Mouse (Mus musculus): ENCODE measurements around the gene Phgr1. TPM values are rescaled to one million over a fixed set of nuclear protein-coding genes. Genes with fewer than 3 reads are reported as not detected.

The Phgr1 gene
- polyA plus RNA-seq (2015; fragmentation: Nextera tagmentation; extraction: Ambion mirVana): not detected in 2 replicates

DNA sequence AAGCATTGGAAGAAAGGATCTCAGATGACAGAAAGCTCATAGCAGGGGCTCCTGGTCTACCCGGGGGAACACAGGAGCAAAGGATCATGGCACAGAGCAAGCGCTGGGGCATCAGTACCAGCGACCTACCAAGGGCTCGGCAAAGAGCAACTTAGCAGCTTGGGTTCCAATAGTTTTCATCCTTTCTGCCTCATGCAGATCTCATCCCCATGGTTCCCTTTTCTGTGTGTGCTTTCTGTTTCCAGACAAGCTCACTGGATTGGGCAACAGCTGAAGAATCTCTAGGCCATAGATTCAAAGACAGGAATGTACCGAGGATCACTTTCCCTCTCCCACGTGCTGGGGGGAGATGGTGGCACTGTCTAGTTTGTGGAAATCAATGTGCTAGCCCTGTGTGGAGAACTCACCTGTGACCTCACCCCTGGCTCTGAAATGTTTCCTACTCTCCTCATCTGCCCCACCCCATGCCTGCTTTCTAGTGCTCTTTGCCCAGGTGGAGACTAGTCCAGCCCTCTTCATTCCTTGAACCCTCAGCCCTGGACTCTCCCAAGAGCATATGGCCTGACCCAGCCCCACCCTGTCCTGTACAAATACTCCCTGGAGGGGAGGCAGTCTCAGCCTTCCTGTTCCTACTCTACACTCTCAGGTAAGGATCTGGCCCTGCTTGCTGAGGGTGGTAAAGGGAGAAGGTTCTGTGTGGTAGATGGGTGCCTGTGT, at the start of gene Phgr1:
Phgr1 (plus strand) TSS at position 612 of the 717 bp plus-strand sequence.
- H3K27me3 ChIP-seq (ENCODE audit: insufficient read depth, low read length): no peaks in the 10 kb centered on the region
- peak; percentile 39; the same call in 1 of the 2 replicates for ATAC-seq (ENCODE audit: low FRiP score, low TSS enrichment)
- H3K27ac ChIP-seq (ENCODE audit: low read length): no peak within 1 kb of the TSS
- H3K4me3 ChIP-seq (ENCODE audit: low read length): no peak within 1 kb of the TSS
- H3K36me3 ChIP-seq (ENCODE audit: insufficient read depth, low read length): no peaks in the 10 kb centered on the region
- H3K9ac ChIP-seq (replicated peaks; ENCODE audit: low read length): no peak within 1 kb of the TSS
- H3K4me1 ChIP-seq (ENCODE audit: insufficient read depth, low read length): no peaks in the 10 kb centered on the region
- H3K4me2 ChIP-seq (replicated peaks; ENCODE audit: low read depth, low read length): no peak within 1 kb of the TSS
- H3K9me3 ChIP-seq (ENCODE audit: low read length): no peaks in the 10 kb centered on the region; the same call in 1 of the 2 replicates
- 71% methylated on average over 6 of the region's 6 CpGs for WGBS

DNA sequence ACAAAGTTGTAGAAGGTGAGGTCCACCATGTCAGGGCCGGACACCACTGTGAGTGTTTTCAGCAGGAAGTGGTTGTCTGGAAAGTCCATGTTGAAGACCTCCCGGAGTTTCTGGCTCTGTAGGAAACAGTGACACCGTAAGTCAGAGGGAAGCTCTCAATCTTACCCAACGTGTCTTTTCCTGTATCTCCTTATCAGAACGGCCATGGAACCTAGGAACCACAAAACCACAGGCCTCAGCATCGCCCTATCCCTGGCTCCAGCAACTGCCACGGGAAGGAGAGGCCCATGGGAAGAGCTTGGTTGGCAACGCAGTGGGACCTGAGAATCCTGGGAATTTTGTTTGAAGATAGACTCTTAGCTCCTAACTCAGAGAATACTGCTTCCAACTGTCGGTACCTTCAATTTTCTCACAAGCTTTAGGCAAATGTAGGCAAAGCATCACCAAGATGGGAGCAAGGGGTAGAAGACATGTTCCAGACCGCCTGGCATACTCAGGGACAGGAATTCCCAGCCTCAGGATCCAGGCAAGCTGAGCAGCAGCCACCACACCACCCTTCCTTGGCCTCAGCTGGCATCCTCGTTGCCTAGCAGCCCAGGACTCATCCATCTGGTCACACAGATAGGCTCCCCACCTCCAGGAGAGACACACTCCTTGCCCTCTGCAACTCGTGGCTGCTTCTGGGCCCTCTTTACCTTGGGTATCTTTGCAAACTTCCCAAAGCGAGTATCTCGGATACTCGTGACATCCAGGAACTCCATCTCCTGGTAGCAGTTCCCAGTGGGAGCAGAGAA, 48.7 kb upstream of the Phgr1 start:
- Histone ChIP-seq H3K4me1 (ENCODE audit: insufficient read depth, low read length) (peaks cover 17% of the 10 kb centered on the region), H3K27me3 (ENCODE audit: insufficient read depth, low read length) (no peaks in the 10 kb centered on the region), H3K27ac (ENCODE audit: low read length) (no peak overlapping the region), H3K9ac (replicated peaks; ENCODE audit: low read length) (no peak overlapping the region), H3K9me3 (ENCODE audit: low read length) (no peaks in the 10 kb centered on the region), H3K4me2 (replicated peaks; ENCODE audit: low read depth, low read length) (no peak overlapping the region), H3K36me3 (ENCODE audit: insufficient read depth, low read length) (no peaks in the 10 kb centered on the region), H3K4me3 (ENCODE audit: low read length) (no peak overlapping the region)
- ATAC-seq (ENCODE audit: low FRiP score, low TSS enrichment): no peak
- WGBS: 85% methylated on average over 15 of the region's 15 CpGs

DNA sequence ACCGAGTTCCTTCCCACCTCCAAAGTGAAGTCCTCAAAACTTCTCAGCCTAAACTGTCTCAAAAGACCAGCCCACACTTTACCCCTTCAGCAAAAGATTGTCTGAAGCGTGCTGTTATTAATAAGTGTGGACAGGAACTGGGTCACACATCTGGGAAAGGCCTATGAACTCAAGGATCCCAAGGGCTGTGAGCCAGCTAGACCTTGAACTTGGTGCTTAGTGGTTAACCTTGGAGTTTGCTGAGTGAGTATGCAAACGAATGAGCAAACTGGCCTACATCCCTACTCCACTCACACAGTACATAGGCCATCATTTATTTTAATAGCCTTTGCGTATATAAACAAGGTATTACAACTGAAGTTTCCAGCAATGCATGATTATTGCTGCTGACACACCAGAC, 47.1 kb upstream of the Phgr1 start:
- WGBS: 72% methylated on average over 4 of the region's 4 CpGs
- H3K27me3 ChIP-seq (ENCODE audit: insufficient read depth, low read length): no peaks in the 10 kb centered on the region
- ATAC-seq (ENCODE audit: low FRiP score, low TSS enrichment): no peak
- H3K4me1 ChIP-seq (ENCODE audit: insufficient read depth, low read length): peaks cover 28% of the 10 kb centered on the region
- no peak overlapping the region for H3K4me2 ChIP-seq (replicated peaks; ENCODE audit: low read depth, low read length)
- H3K9me3 ChIP-seq (ENCODE audit: low read length): no peaks in the 10 kb centered on the region
- H3K4me3 ChIP-seq (ENCODE audit: low read length): no peak overlapping the region
- no peak overlapping the region for H3K9ac ChIP-seq (replicated peaks; ENCODE audit: low read length)
- H3K36me3 ChIP-seq (ENCODE audit: insufficient read depth, low read length): no peaks in the 10 kb centered on the region
- H3K27ac ChIP-seq (ENCODE audit: low read length): no peak overlapping the region

DNA sequence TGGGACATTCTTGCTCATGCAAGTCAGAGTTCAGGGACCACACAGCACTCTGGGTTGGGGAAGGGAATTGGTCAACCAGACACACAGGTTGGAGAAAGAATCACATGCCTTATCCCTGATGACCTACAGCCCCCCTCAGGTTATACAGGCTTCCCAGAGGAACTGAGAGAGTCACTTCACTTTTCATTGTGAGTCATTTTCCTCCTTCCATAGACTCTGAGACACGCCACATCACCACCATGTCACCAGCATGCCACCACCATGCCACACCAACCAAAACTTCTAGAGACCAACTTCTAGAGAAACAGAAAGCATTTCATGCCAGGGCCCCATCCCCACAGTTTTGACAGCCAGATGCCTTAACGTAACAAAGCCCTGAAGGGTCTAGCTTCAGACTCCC, 45.7 kb upstream of the Phgr1 start:
- no peak overlapping the region for H3K4me3 ChIP-seq (ENCODE audit: low read length)
- no peaks in the 10 kb centered on the region for H3K9me3 ChIP-seq (ENCODE audit: low read length)
- H3K9ac ChIP-seq (replicated peaks; ENCODE audit: low read length): no peak overlapping the region
- H3K36me3 ChIP-seq (ENCODE audit: insufficient read depth, low read length): no peaks in the 10 kb centered on the region
- ATAC-seq (ENCODE audit: low FRiP score, low TSS enrichment): no peak
- H3K4me1 ChIP-seq (ENCODE audit: insufficient read depth, low read length): peaks cover 28% of the 10 kb centered on the region
- peaks cover under 1% of the 10 kb centered on the region; the same call in 1 of the 2 replicates for H3K27me3 ChIP-seq (ENCODE audit: insufficient read depth, low read length)
- H3K4me2 ChIP-seq (replicated peaks; ENCODE audit: low read depth, low read length): no peak overlapping the region
- H3K27ac ChIP-seq (ENCODE audit: low read length): no peak overlapping the region
- WGBS: 89% methylated on average over 2 of the region's 2 CpGs

DNA sequence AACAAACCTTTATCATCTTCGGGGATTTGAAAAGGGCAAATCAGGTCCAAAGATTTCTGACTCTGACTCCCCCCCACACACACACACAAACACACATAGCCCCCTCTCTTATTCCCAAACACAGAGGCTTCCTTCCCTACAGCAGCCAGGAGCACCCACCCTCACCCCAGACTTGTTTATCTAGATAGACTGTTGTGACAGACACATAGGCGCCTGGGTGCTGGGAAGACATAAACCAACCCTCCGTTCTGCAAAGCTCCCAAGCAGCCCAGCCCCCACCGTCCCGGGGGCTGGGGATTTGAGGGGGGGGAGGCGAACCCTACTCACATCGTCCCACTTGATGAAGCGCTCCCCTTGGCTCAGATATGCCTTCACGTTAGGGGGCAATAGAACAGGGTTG, 44.7 kb upstream of the Phgr1 start:
- H3K4me1 ChIP-seq (ENCODE audit: insufficient read depth, low read length): peaks cover 28% of the 10 kb centered on the region
- H3K27me3 ChIP-seq (ENCODE audit: insufficient read depth, low read length): peaks cover 8% of the 10 kb centered on the region
- WGBS: 20% methylated on average over 9 of the region's 9 CpGs
- H3K4me3 ChIP-seq (ENCODE audit: low read length): peak overlapping the region; percentile 11; the same call in 1 of the 2 replicates
- H3K9ac ChIP-seq (replicated peaks; ENCODE audit: low read length): no peak overlapping the region
- peak overlapping the region; percentile 32 for H3K4me2 ChIP-seq (replicated peaks; ENCODE audit: low read depth, low read length)
- peak; percentile 36 for ATAC-seq (ENCODE audit: low FRiP score, low TSS enrichment)
- peak overlapping the region; percentile 74 for H3K27ac ChIP-seq (ENCODE audit: low read length)
- H3K9me3 ChIP-seq (ENCODE audit: low read length): no peaks in the 10 kb centered on the region
- H3K36me3 ChIP-seq (ENCODE audit: insufficient read depth, low read length): no peaks in the 10 kb centered on the region

DNA sequence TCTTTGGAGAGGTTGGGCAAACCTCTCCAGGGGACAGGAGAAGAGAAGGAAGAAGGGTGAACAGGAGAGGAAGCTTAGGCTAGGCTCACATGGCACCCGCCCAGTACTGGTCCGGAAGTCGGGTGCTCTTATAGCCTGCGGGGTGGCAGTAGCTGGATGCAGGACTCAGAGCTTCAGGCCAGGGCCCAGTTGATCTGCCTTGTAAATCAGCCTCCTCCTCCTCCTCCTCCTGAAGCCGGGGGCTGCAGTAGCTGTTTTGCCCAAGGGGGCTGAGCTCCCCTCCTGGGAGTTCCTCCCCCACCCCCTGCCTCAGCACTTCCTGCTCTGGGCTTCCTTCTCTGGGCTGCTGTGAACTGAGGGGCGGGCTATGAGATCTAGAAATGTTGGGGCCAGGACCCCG, 44.2 kb upstream of the Phgr1 start, which contains the start of gene Plcb2:
Plcb2 (minus strand) TSS at position 102 of the 400 bp plus-strand sequence.
- H3K4me3 ChIP-seq (ENCODE audit: low read length): peak within 1 kb of the TSS; percentile 11; the same call in 1 of the 2 replicates
- 9% methylated on average over 7 of the region's 7 CpGs for WGBS

DNA sequence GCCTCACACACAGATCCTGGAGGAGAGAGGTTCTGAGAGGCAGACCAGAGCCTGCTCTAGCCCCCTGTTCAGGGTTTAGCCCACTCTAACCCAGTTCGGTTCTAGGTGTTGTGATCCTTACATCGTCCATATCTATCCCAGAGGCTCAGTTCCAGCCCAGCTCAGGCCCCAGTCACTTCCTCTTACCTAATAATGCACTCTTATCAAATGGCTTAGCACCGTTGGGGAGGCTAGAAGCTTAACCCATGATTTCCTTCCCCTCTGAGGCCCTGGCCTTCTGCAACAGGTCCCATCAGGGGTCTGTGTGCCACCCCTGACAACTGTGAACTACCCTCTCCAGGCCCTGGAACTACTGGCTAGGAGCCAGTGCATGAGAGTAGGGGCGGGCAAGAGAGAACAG, 43.4 kb upstream of the Phgr1 start:
- Histone ChIP-seq H3K27ac (ENCODE audit: low read length) (peak overlapping the region; percentile 74), H3K9ac (replicated peaks; ENCODE audit: low read length) (no peak overlapping the region), H3K4me1 (ENCODE audit: insufficient read depth, low read length) (peaks cover 25% of the 10 kb centered on the region), H3K36me3 (ENCODE audit: insufficient read depth, low read length) (no peaks in the 10 kb centered on the region), H3K9me3 (ENCODE audit: low read length) (no peaks in the 10 kb centered on the region), H3K4me3 (ENCODE audit: low read length) (no peak overlapping the region), H3K4me2 (replicated peaks; ENCODE audit: low read depth, low read length) (no peak overlapping the region), H3K27me3 (ENCODE audit: insufficient read depth, low read length) (peaks cover 8% of the 10 kb centered on the region)
- ATAC-seq (ENCODE audit: low FRiP score, low TSS enrichment): no peak
- 47% methylated on average over 4 of the region's 4 CpGs for WGBS

More for the DNA sequence above, 44.2 kb upstream of the Phgr1 start, which contains the start of gene Plcb2:
- H3K4me2 ChIP-seq (replicated peaks; ENCODE audit: low read depth, low read length): peak within 1 kb of the TSS; percentile 32
- peaks cover 8% of the 10 kb centered on the region for H3K27me3 ChIP-seq (ENCODE audit: insufficient read depth, low read length)
- peak within 1 kb of the TSS; percentile 74 for H3K27ac ChIP-seq (ENCODE audit: low read length)
- H3K9ac ChIP-seq (replicated peaks; ENCODE audit: low read length): peak within 1 kb of the TSS; percentile 39; the same call in 1 of the 2 replicates
- peak; percentile 86 for ATAC-seq (ENCODE audit: low FRiP score, low TSS enrichment)
- peaks cover 25% of the 10 kb centered on the region for H3K4me1 ChIP-seq (ENCODE audit: insufficient read depth, low read length)
- H3K9me3 ChIP-seq (ENCODE audit: low read length): no peaks in the 10 kb centered on the region
- H3K36me3 ChIP-seq (ENCODE audit: insufficient read depth, low read length): no peaks in the 10 kb centered on the region

DNA sequence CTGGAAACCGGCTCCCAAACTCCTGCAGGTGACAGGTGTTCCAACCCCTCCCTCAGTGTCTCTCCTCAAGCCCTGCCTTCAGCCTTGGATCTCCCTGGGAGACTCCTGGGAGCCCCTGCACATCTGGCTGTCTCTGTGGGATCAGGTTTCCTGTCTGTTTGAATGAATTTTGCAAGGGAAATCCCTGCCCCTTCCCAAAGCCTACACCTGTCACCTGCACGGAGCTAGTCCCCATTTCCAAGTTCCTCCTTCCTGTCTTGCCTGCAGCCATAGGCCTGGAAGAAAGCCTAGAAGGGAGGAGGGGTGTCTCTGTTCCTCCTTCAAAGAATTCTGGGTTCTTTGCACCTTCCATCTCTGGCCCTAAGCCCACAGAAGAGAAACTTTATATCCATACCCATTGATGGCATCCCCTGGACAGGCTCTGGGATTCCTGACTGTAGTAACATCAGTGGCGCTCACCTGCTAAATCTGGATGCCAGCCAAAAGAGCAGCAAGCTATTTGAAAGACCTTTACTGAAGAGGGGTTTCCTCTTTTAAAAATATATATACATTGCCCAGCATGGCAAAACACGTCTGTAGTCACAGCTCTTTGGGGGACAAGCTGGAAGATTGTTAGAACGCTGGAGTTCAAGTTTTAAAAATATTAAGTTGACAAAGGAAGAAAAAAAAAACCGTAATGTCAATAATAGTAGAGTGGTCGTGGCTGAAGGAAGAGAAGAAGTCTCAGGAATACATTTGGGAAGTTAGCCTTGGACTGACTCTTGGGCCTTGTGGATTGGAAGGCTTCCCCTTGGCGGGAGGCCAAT, 42.5 kb upstream of the Phgr1 start:
- no peak for ATAC-seq (ENCODE audit: low FRiP score, low TSS enrichment)
- Histone ChIP-seq H3K9me3 (ENCODE audit: low read length) (no peaks in the 10 kb centered on the region), H3K27ac (ENCODE audit: low read length) (no peak overlapping the region), H3K9ac (replicated peaks; ENCODE audit: low read length) (no peak overlapping the region), H3K4me2 (replicated peaks; ENCODE audit: low read depth, low read length) (no peak overlapping the region), H3K27me3 (ENCODE audit: insufficient read depth, low read length) (peaks cover 8% of the 10 kb centered on the region), H3K4me1 (ENCODE audit: insufficient read depth, low read length) (peaks cover 25% of the 10 kb centered on the region), H3K36me3 (ENCODE audit: insufficient read depth, low read length) (no peaks in the 10 kb centered on the region), H3K4me3 (ENCODE audit: low read length) (no peak overlapping the region)
- WGBS: 28% methylated on average over 8 of the region's 8 CpGs

DNA sequence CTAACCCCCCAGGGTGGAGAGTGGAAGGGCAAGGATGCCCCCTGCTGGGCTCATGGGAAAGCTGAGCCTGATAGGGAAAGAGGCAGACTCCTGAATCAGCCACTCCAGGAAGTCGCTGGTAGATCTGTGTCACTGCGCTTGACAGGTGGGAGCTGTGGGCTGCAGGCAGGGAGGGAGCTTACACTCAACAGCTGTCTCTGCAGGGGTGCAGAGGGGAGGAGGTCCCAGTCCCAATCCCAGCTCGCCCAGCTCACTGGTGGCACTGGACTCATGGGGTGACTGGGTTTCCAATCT, 42.0 kb upstream of the Phgr1 start:
- Histone ChIP-seq H3K9me3 (ENCODE audit: low read length) (no peaks in the 10 kb centered on the region), H3K9ac (replicated peaks; ENCODE audit: low read length) (no peak overlapping the region), H3K27me3 (ENCODE audit: insufficient read depth, low read length) (peaks cover 8% of the 10 kb centered on the region), H3K4me2 (replicated peaks; ENCODE audit: low read depth, low read length) (no peak overlapping the region), H3K4me3 (ENCODE audit: low read length) (no peak overlapping the region), H3K27ac (ENCODE audit: low read length) (no peak overlapping the region), H3K36me3 (ENCODE audit: insufficient read depth, low read length) (no peaks in the 10 kb centered on the region), H3K4me1 (ENCODE audit: insufficient read depth, low read length) (peaks cover 25% of the 10 kb centered on the region)
- ATAC-seq (ENCODE audit: low FRiP score, low TSS enrichment): peak; percentile 25; the same call in 1 of the 2 replicates
- WGBS: 4% methylated on average over 3 of the region's 3 CpGs

All from kidney, embryonic 16.5 days (tissue).